25 mouse cellular contexts compared by ENCODE assay signal in genomic region chr1:131048946-131049345, GRCm38 (mm10). TPM values are rescaled to one million over a fixed set of nuclear protein-coding genes. Genes with fewer than 3 reads are reported as not detected.
DNase-seq lines count a peak whose midpoint lies in the region; ATAC-seq lines count a peak whose summit lies in the region.
"Had no signal": no experiment of that assay in that cellular context is flagged by ENCODE, and none has a peak within 500 bp of the region (broad histone marks: within the 10 kb centered on the region; RNA-seq: fewer than 3 reads in every experiment).

No protein-coding gene starts in this region.

- H3K4me3 ChIP-seq in kidney, embryonic 14.5 days (ENCODE audit: low read length): no peak overlapping the region
- H3K4me3 ChIP-seq: embryonic facial prominence, embryonic 10.5 days; embryonic facial prominence, embryonic 12.5 days; forebrain, embryonic 13.5 days; forebrain, embryonic 15.5 days had no signal

- no peak overlapping the region for H3K27ac ChIP-seq in kidney, embryonic 14.5 days (ENCODE audit: low read depth, low read length)
- H3K27ac ChIP-seq: embryonic facial prominence, embryonic 10.5 days; embryonic facial prominence, embryonic 12.5 days; forebrain, embryonic 13.5 days; forebrain, embryonic 15.5 days had no signal

- no peak overlapping the region for H3K9ac ChIP-seq in kidney, embryonic 14.5 days (ENCODE audit: low read depth, low read length)
- H3K9ac ChIP-seq: embryonic facial prominence, embryonic 12.5 days; forebrain, embryonic 13.5 days; forebrain, embryonic 15.5 days; forebrain, postnatal 0 days had no signal

- no peaks in the 10 kb centered on the region for H3K27me3 ChIP-seq in kidney, embryonic 14.5 days (ENCODE audit: control insufficient read depth, insufficient read depth, low read length)
- H3K27me3 ChIP-seq: embryonic facial prominence, embryonic 12.5 days; forebrain, embryonic 13.5 days; forebrain, embryonic 15.5 days; Patski had no signal

- WGBS in kidney, embryonic 14.5 days: 59% methylated on average over 8 of the region's 8 CpGs

- no peaks in the 10 kb centered on the region for H3K9me3 ChIP-seq in kidney, embryonic 14.5 days (ENCODE audit: control insufficient read depth, low read length)
- H3K9me3 ChIP-seq: embryonic facial prominence, embryonic 10.5 days; embryonic facial prominence, embryonic 12.5 days; forebrain, embryonic 13.5 days; forebrain, embryonic 15.5 days; G1E had no signal

- H3K4me2 ChIP-seq in kidney, embryonic 14.5 days (replicated peaks; ENCODE audit: low read depth, low read length): no peak overlapping the region
- H3K4me2 ChIP-seq: embryonic facial prominence, embryonic 12.5 days; forebrain, embryonic 13.5 days; forebrain, embryonic 15.5 days had no signal

- no peaks in the 10 kb centered on the region for H3K4me1 ChIP-seq in kidney, embryonic 14.5 days (ENCODE audit: control insufficient read depth, insufficient read depth, low read length)

- peaks cover 15% of the 10 kb centered on the region; the same call in 1 of the 2 replicates for H3K36me3 ChIP-seq in kidney, embryonic 14.5 days (ENCODE audit: control insufficient read depth, insufficient read depth, low read length)
- H3K36me3 ChIP-seq: embryonic facial prominence, embryonic 12.5 days; forebrain, embryonic 15.5 days had no signal

- peak; percentile 9 to 53 for DNase-seq in adrenal gland, adult (ENCODE audit: inconsistent age in 2 of 2, low spot score in 1 of 2)
- no peak for DNase-seq in adrenal gland, postnatal 4 days (ENCODE audit: low spot score in 2 of 2)
- no peak for DNase-seq in kidney, postnatal 4 days
- DNase-seq in layer of hippocampus, adult 9-10 months (ENCODE audit: low spot score): no peak
- DNase-seq: adrenal gland, adult 2 months; adrenal gland, postnatal 10 days; adrenal gland, postnatal 25 days; cerebellum, adult 11-12 months; cerebellum, adult 2 months; cerebellum, adult 9-10 months; cerebellum, postnatal 10 days; cerebellum, postnatal 25 days; forebrain, postnatal 0 days had no signal

- ATAC-seq in kidney, embryonic 14.5 days (ENCODE audit: low FRiP score, low TSS enrichment): peak; percentile 12; the same call in 1 of the 2 replicates
- ATAC-seq: activated CD4-positive, CD25-positive, alpha-beta regulatory T cell, adult 4 months; forebrain, embryonic 13.5 days; forebrain, embryonic 15.5 days; forebrain, postnatal 0 days; Patski had no signal

RNA-seq across cellular contexts. Expression of gene Il10, which starts 29.3 kb away (rescaled TPM):
- not detected for total RNA-seq in adrenal gland, postnatal 4 days (2021)
- not detected in 2 replicates for polyA plus RNA-seq in kidney, embryonic 14.5 days (2014; fragmentation: Nextera tagmentation; extraction: Ambion mirVana)
- total RNA-seq: adrenal gland, adult 2 months; adrenal gland, postnatal 10 days; adrenal gland, postnatal 25 days; forebrain, postnatal 0 days; G1E had no signal
- polyA plus RNA-seq: adrenal gland, adult 2 months; C2C12; cerebellum, adult 2 months; cortical plate, adult 2 months; embryonic facial prominence, embryonic 10.5 days; embryonic facial prominence, embryonic 12.5 days; embryonic facial prominence, embryonic 14.5 days; forebrain, embryonic 11.5 days; forebrain, embryonic 13.5 days; forebrain, embryonic 15.5 days; forebrain, postnatal 0 days; G1E had no signal

RNA-seq across cellular contexts. Expression of gene Mapkapk2, which starts 48.7 kb away (rescaled TPM):
- total RNA-seq in adrenal gland, postnatal 4 days (2021): 100 to 1,000 TPM; 152 to 160 TPM
- polyA plus RNA-seq in kidney, embryonic 14.5 days (2014; fragmentation: Nextera tagmentation; extraction: Ambion mirVana): 59.9 and 62.8 TPM in 2 replicates

Comparison
In these comparisons a context has a peak if more than half of its experiments do, and no peak if none do; other contexts are left out.
1. DNase-seq: peak in adrenal gland, adult (2 of 2); none in adrenal gland, postnatal 4 days (0 of 2), kidney, postnatal 4 days (0 of 2) and layer of hippocampus, adult 9-10 months (single experiment).